Mouse (Mus musculus) heart, postnatal 14 days (tissue): ENCODE measurements at regions not wholly inside any gene's neighbourhood (a gene's known extent, or its start where the extent isn't known, plus 50 kb on each side); places are given as distances from the start of the nearest gene placed in this dataset.
A peak's percentile ranks its signal among the peaks of the same experiment; 100 is the strongest.

ENCODE experiments used
- DNase-seq, 2 experiments: peaks; one replicate each; pipeline ENCODE4 v3.0.0; 2021 to 2022
- intact Hi-C: fragments of 180-260 bp; cut with DNase I; formaldehyde crosslinking; loops from one replicate; pipeline ENCODE4 v1.15.1; 2025

GRCm38 (mm10) chr7:134436917-134437316, 51.5 kb upstream of the D7Ertd443e start:
- DNase-seq: no peak
- intact Hi-C loops: no loop called here

GRCm38 (mm10) chr7:134439281-134439680, 53.8 kb upstream of the D7Ertd443e start:
- no peak for DNase-seq

GRCm38 (mm10) chr7:134445008-134445806, 59.7 kb upstream of the D7Ertd443e start:
- DNase-seq: no peak
- intact Hi-C loops: no loop called here

More at GRCm38 (mm10) chr7:134439281-134439680, 53.8 kb upstream of the D7Ertd443e start:
- intact Hi-C loops: no loop called here

- DNase-seq: no peak
- intact Hi-C loops: no loop called here
These were observed 62.3 kb upstream of the D7Ertd443e start for GRCm38 (mm10) chr7:134447648-134448202.

GRCm38 (mm10) chr7:134448831-134449230, 63.4 kb upstream of the D7Ertd443e start:
- DNase-seq: no peak
- intact Hi-C loops: no loop called here

- intact Hi-C loops: no loop called here
- DNase-seq: peak; percentile 33 to 56
These were observed 77.2 kb upstream of the D7Ertd443e start for GRCm38 (mm10) chr7:134462677-134463076.

GRCm38 (mm10) chr7:134463380-134463779, 77.9 kb upstream of the D7Ertd443e start:
- no peak for DNase-seq
- intact Hi-C loops: no loop called here

GRCm38 (mm10) chr7:134467216-134467615, 81.8 kb upstream of the D7Ertd443e start:
- intact Hi-C loops: no loop called here

GRCm38 (mm10) chr7:134471286-134471685, 85.8 kb upstream of the D7Ertd443e start:
- intact Hi-C loops: no loop called here
- DNase-seq: peak in 1 of 2 experiments; percentile 21

More at GRCm38 (mm10) chr7:134467216-134467615, 81.8 kb upstream of the D7Ertd443e start:
- no peak for DNase-seq

- intact Hi-C loops: no loop called here
- no peak for DNase-seq
These were observed 105.9 kb upstream of the D7Ertd443e start for GRCm38 (mm10) chr7:134491326-134491725.

GRCm38 (mm10) chr7:134497219-134497618, 111.8 kb upstream of the D7Ertd443e start:
- DNase-seq: no peak
- intact Hi-C loops: no loop called here

- intact Hi-C loops: no loop called here
These were observed 112.4 kb upstream of the D7Ertd443e start for GRCm38 (mm10) chr7:134497870-134498269.

GRCm38 (mm10) chr7:134498716-134499115, 113.3 kb upstream of the D7Ertd443e start:
- intact Hi-C loops: no loop called here
- peak; percentile 15 to 49 for DNase-seq

More at GRCm38 (mm10) chr7:134497870-134498269, 112.4 kb upstream of the D7Ertd443e start:
- DNase-seq: no peak

- intact Hi-C loops: no loop called here
- DNase-seq: no peak
These were observed 114.0 kb upstream of the D7Ertd443e start for GRCm38 (mm10) chr7:134499429-134499828.

- DNase-seq: no peak
- intact Hi-C loops: no loop called here
These were observed 114.7 kb upstream of the D7Ertd443e start for GRCm38 (mm10) chr7:134500210-134500609.

GRCm38 (mm10) chr7:134501079-134501478, 115.6 kb upstream of the D7Ertd443e start:
- intact Hi-C loops: no loop called here
- DNase-seq: no peak

GRCm38 (mm10) chr7:134510333-134510928, 125.0 kb upstream of the D7Ertd443e start:
- intact Hi-C loops: no loop called here
- DNase-seq: no peak

GRCm38 (mm10) chr7:134519372-134519975, 134.0 kb upstream of the D7Ertd443e start:
- intact Hi-C loops: no loop called here
- no peak for DNase-seq

- intact Hi-C loops: no loop called here
- no peak for DNase-seq
These were observed 138.4 kb upstream of the D7Ertd443e start for GRCm38 (mm10) chr7:134523897-134524296.

- no peak for DNase-seq
- intact Hi-C loops: no loop called here
These were observed 139.6 kb upstream of the D7Ertd443e start for GRCm38 (mm10) chr7:134525041-134525440.

GRCm38 (mm10) chr7:134525461-134525860, 140.0 kb upstream of the D7Ertd443e start:
- intact Hi-C loops: no loop called here
- no peak for DNase-seq
